Comparison of ENCODE assay signal across 9 mouse cellular contexts in genomic region chr4:127619870-127620269, GRCm38 (mm10).
DNase-seq lines count a peak whose midpoint lies in the region; ATAC-seq and TF ChIP-seq lines count a peak whose summit lies in the region.
"Had no signal": no experiment of that assay in that cellular context is flagged by ENCODE, and none has a peak within 500 bp of the region (broad histone marks: within the 10 kb centered on the region; RNA-seq: fewer than 3 reads in every experiment).

No protein-coding gene starts in this region.

- DNase-seq in intestine, embryonic 14.5 days (ENCODE audit: low spot score) = peak; percentile 90
- peak; percentile 51 to 56 for DNase-seq in adrenal gland, postnatal 36 days
- peak; percentile 72 for DNase-seq in neural tube, embryonic 11.5 days (ENCODE audit: low spot score)
- no peak for DNase-seq in layer of hippocampus, adult 9-11 months
- no peak for DNase-seq in gastrocnemius, postnatal 36 days
- DNase-seq in cerebellum, postnatal 36 days = no peak

- no peaks in the 10 kb centered on the region for H3K4me1 ChIP-seq in intestine, embryonic 14.5 days (replicated peaks; ENCODE audit: control insufficient read depth, insufficient read depth, low read length)
- H3K4me1 ChIP-seq in intestine, postnatal 0 days (replicated peaks; ENCODE audit: control insufficient read depth, insufficient read depth, low read length) = no peaks in the 10 kb centered on the region
- H3K4me1 ChIP-seq in kidney, embryonic 15.5 days = no peaks in the 10 kb centered on the region
- H3K4me1 ChIP-seq in neural tube, embryonic 11.5 days (ENCODE audit: control insufficient read depth, insufficient read depth, low read length) = no peaks in the 10 kb centered on the region
- H3K4me1 ChIP-seq: heart, embryonic 15.5 days had no signal

- 3% methylated on average over 14 of the region's 14 CpGs for WGBS in intestine, embryonic 14.5 days
- WGBS in intestine, postnatal 0 days = 4% methylated on average over 14 of the region's 14 CpGs
- 3% methylated on average over 14 of the region's 14 CpGs for WGBS in kidney, embryonic 15.5 days
- 7% methylated on average over 14 of the region's 14 CpGs for WGBS in neural tube, embryonic 11.5 days

- no peaks in the 10 kb centered on the region for H3K36me3 ChIP-seq in intestine, embryonic 14.5 days (ENCODE audit: control insufficient read depth, insufficient read depth, low read length)
- no peaks in the 10 kb centered on the region for H3K36me3 ChIP-seq in intestine, postnatal 0 days (ENCODE audit: control insufficient read depth, insufficient read depth)
- no peaks in the 10 kb centered on the region for H3K36me3 ChIP-seq in kidney, embryonic 15.5 days
- no peaks in the 10 kb centered on the region for H3K36me3 ChIP-seq in neural tube, embryonic 11.5 days (ENCODE audit: control insufficient read depth, insufficient read depth, low read length)
- H3K36me3 ChIP-seq: heart, embryonic 15.5 days had no signal

- TF ChIP-seq CTCF in intestine, postnatal 0 days (IDR thresholded peaks at IDR 0.05; ENCODE audit: low read depth) = no peak

- no peaks in the 10 kb centered on the region for H3K9me3 ChIP-seq in intestine, embryonic 14.5 days (ENCODE audit: control insufficient read depth, low read length)
- no peaks in the 10 kb centered on the region for H3K9me3 ChIP-seq in intestine, postnatal 0 days (ENCODE audit: control insufficient read depth)
- H3K9me3 ChIP-seq in kidney, embryonic 15.5 days (replicated peaks) = no peaks in the 10 kb centered on the region
- no peaks in the 10 kb centered on the region for H3K9me3 ChIP-seq in neural tube, embryonic 11.5 days (ENCODE audit: control insufficient read depth, low read length)
- H3K9me3 ChIP-seq: heart, embryonic 15.5 days had no signal

- H3K27me3 ChIP-seq in intestine, embryonic 14.5 days (replicated peaks; ENCODE audit: control insufficient read depth, insufficient read depth, low read length) = no peaks in the 10 kb centered on the region
- no peaks in the 10 kb centered on the region for H3K27me3 ChIP-seq in intestine, postnatal 0 days (replicated peaks; ENCODE audit: control insufficient read depth, insufficient read depth, low read length)
- H3K27me3 ChIP-seq in kidney, embryonic 15.5 days = no peaks in the 10 kb centered on the region
- H3K27me3 ChIP-seq in neural tube, embryonic 11.5 days (ENCODE audit: control insufficient read depth, insufficient read depth, low read length) = no peaks in the 10 kb centered on the region
- H3K27me3 ChIP-seq: heart, embryonic 15.5 days had no signal

- no peak overlapping the region for H3K4me3 ChIP-seq in intestine, embryonic 14.5 days (ENCODE audit: low read depth, low read length)
- no peak overlapping the region for H3K4me3 ChIP-seq in intestine, postnatal 0 days (ENCODE audit: low read depth, low read length)
- H3K4me3 ChIP-seq in kidney, embryonic 15.5 days (replicated peaks) = no peak overlapping the region
- H3K4me3 ChIP-seq in neural tube, embryonic 11.5 days (ENCODE audit: low read depth, low read length) = no peak overlapping the region
- H3K4me3 ChIP-seq: heart, embryonic 15.5 days had no signal

- H3K27ac ChIP-seq in intestine, embryonic 14.5 days (ENCODE audit: low read depth) = no peak overlapping the region
- no peak overlapping the region for H3K27ac ChIP-seq in intestine, postnatal 0 days (ENCODE audit: low read depth, low read length)
- H3K27ac ChIP-seq in kidney, embryonic 15.5 days = no peak overlapping the region
- H3K27ac ChIP-seq in neural tube, embryonic 11.5 days (ENCODE audit: low read depth, low read length) = no peak overlapping the region
- H3K27ac ChIP-seq: heart, embryonic 15.5 days had no signal

- ATAC-seq in intestine, embryonic 14.5 days (replicated peaks; ENCODE audit: low FRiP score, low TSS enrichment, low read depth) = no peak
- ATAC-seq in intestine, postnatal 0 days = no peak
- peak; percentile 92 for ATAC-seq in kidney, embryonic 15.5 days (replicated peaks; ENCODE audit: low FRiP score)
- no peak for ATAC-seq in neural tube, embryonic 11.5 days (ENCODE audit: insufficient read depth, low FRiP score, low TSS enrichment)

- no peak overlapping the region for H3K9ac ChIP-seq in intestine, embryonic 14.5 days (ENCODE audit: low read length)
- no peak overlapping the region for H3K9ac ChIP-seq in intestine, postnatal 0 days (ENCODE audit: low read depth, low read length)
- H3K9ac ChIP-seq in kidney, embryonic 15.5 days = no peak overlapping the region
- H3K9ac ChIP-seq in neural tube, embryonic 11.5 days (ENCODE audit: low read length) = no peak overlapping the region
- H3K9ac ChIP-seq: heart, embryonic 15.5 days had no signal

- intact Hi-C loops in gastrocnemius, postnatal 36 days (cut with DNase I) = loop anchor here (2.0 kb wide), 1 partner anchor 21 kb away; no protein-coding TSS in a partner anchor

- no peak overlapping the region for H3K4me2 ChIP-seq in intestine, embryonic 14.5 days (ENCODE audit: low read length)
- H3K4me2 ChIP-seq in intestine, postnatal 0 days (replicated peaks; ENCODE audit: low read depth) = no peak overlapping the region
- no peak overlapping the region for H3K4me2 ChIP-seq in kidney, embryonic 15.5 days
- no peak overlapping the region for H3K4me2 ChIP-seq in neural tube, embryonic 11.5 days (ENCODE audit: low read depth)
- H3K4me2 ChIP-seq: heart, embryonic 15.5 days had no signal

Comparison
In these comparisons a context has a peak if more than half of its experiments do, and no peak if none do; other contexts are left out.
1. DNase-seq: peak in intestine, embryonic 14.5 days (single experiment), adrenal gland, postnatal 36 days (2 of 2) and neural tube, embryonic 11.5 days (single experiment); none in layer of hippocampus, adult 9-11 months (single experiment), gastrocnemius, postnatal 36 days (0 of 2) and cerebellum, postnatal 36 days (0 of 2).